Mouse (Mus musculus) intestine, embryonic 16.5 days (tissue): ENCODE results near the gene Hspd1. TPM values are rescaled to one million over a fixed set of nuclear protein-coding genes. Genes with fewer than 3 reads are reported as not detected.
"Not testable (repeated sequence)": the region's sequence is repeated elsewhere in the genome, so short reads cannot be mapped to it uniquely, and the experiment has no call there.

ENCODE experiments used
- ATAC-seq: fragments of 200-750 bp; cut with Nextera tagmentation; 2 replicates; pipeline ENCODE4 v1.8.0; 2017; ENCODE audit warnings: moderate TSS enrichment, moderate library complexity
- H3K27ac ChIP-seq: fragments of 300-500 bp; sonication (generic); 2 replicates; pipeline ENCODE4 v1.5.1; 2014; ENCODE audit warnings: mild to moderate bottlenecking, low read length
- H3K27me3 ChIP-seq: fragments of 300-500 bp; sonication (generic); replicated peaks from 2 replicates; pipeline ENCODE4 v1.6.1; 2014; ENCODE audit warnings: low read length, control low read depth, mixed read lengths; ENCODE audit not compliant: control insufficient read depth, insufficient read depth
- H3K36me3 ChIP-seq: fragments of 300-500 bp; sonication (generic); 2 replicates; pipeline ENCODE4 v1.6.1; 2014; ENCODE audit warnings: low read length, control low read depth; ENCODE audit not compliant: control insufficient read depth, insufficient read depth
- H3K4me1 ChIP-seq: fragments of 300-500 bp; sonication (generic); 2 replicates; pipeline ENCODE4 v1.6.1; 2014; ENCODE audit warnings: low read length, control low read depth, mixed read lengths; ENCODE audit not compliant: control insufficient read depth, insufficient read depth
- H3K4me2 ChIP-seq: fragments of 300-500 bp; sonication (generic); 2 replicates; pipeline ENCODE4 v1.6.1; 2014; ENCODE audit warnings: low read depth, low read length, control low read depth
- H3K4me3 ChIP-seq: fragments of 300-500 bp; sonication (generic); 2 replicates; pipeline ENCODE4 v1.5.1; 2014; ENCODE audit warnings: mild to moderate bottlenecking, low read length
- H3K9ac ChIP-seq: fragments of 300-500 bp; sonication (generic); 2 replicates; pipeline ENCODE4 v1.6.1; 2014; ENCODE audit warnings: low read depth, low read length
- H3K9me3 ChIP-seq: fragments of 300-500 bp; sonication (generic); 2 replicates; pipeline ENCODE4 v1.6.1; 2016; ENCODE audit warnings: low read length, control low read depth; ENCODE audit not compliant: control insufficient read depth
- WGBS: fragments of 180-500 bp; shearing (Covaris S2); extraction: QIAGEN DNeasy Blood & Tissue Kit; methylation state at CpG from one replicate; pipeline ENCODE4 v1.1.7; 2014; 5-methylcytosine and 5-hydroxymethylcytosine counted together
- polyA plus RNA-seq: library from polyadenylated mRNA; unstranded; fragments of >200 nt; fragmentation: Nextera tagmentation; extraction: Ambion mirVana; gene quantifications from 2 replicates; pipeline ENCODE4 v1.2.1, GENCODE M21; 2015

The Hspd1 gene
- polyA plus RNA-seq, 1 experiment from 2014 or later, result 748 TPM

- Histone ChIP-seq H3K9me3 (no peaks in the 10 kb centered on the region), H3K4me1 (no peaks in the 10 kb centered on the region), H3K4me2 (no peak overlapping the region), H3K27ac (no peak overlapping the region), H3K36me3 (peaks cover 13% of the 10 kb centered on the region), H3K27me3 (no peaks in the 10 kb centered on the region), H3K4me3 (no peak overlapping the region), H3K9ac (no peak overlapping the region)
- ATAC-seq, result peak; percentile 35; the same call in 1 of the 2 replicates
These were observed 11.7 kb downstream of the Hspd1 start for GRCm38 (mm10) chr1:55076395-55076743.

GRCm38 (mm10) chr1:55075652-55076394 lies 12.2 kb downstream of the Hspd1 start:
- WGBS, result 60% methylated on average over 5 of the region's 5 CpGs
- peak; percentile 25; the same call in 1 of the 2 replicates for ATAC-seq
- Histone ChIP-seq H3K4me2 (no peak overlapping the region), H3K36me3 (peaks cover 11% of the 10 kb centered on the region), H3K9me3 (no peaks in the 10 kb centered on the region), H3K9ac (no peak overlapping the region), H3K27ac (no peak overlapping the region), H3K4me3 (no peak overlapping the region), H3K27me3 (no peaks in the 10 kb centered on the region), H3K4me1 (no peaks in the 10 kb centered on the region)

- Histone ChIP-seq H3K36me3 (peaks cover 11% of the 10 kb centered on the region), H3K4me3 (no peak overlapping the region), H3K27me3 (no peaks in the 10 kb centered on the region), H3K9ac (no peak overlapping the region), H3K4me2 (no peak overlapping the region), H3K4me1 (no peaks in the 10 kb centered on the region), H3K9me3 (no peaks in the 10 kb centered on the region), H3K27ac (no peak overlapping the region)
- WGBS, result 46% methylated on average over 2 of the region's 2 CpGs
- no peak for ATAC-seq
These were observed 13.3 kb downstream of the Hspd1 start for GRCm38 (mm10) chr1:55074757-55075156.

GRCm38 (mm10) chr1:55072328-55072727 lies 15.7 kb downstream of the Hspd1 start:
- not testable (repeated sequence) for ATAC-seq, H3K4me3 ChIP-seq, H3K9ac ChIP-seq, H3K9me3 ChIP-seq, H3K27ac ChIP-seq, H3K4me2 ChIP-seq, H3K4me1 ChIP-seq, H3K36me3 ChIP-seq, H3K27me3 ChIP-seq

GRCm38 (mm10) chr1:55061772-55062171 lies 26.3 kb downstream of the Hspd1 start:
- Histone ChIP-seq H3K9me3 (no peaks in the 10 kb centered on the region), H3K9ac (no peak overlapping the region), H3K27me3 (no peaks in the 10 kb centered on the region), H3K36me3 (0 out of 2 replicates have a peak, but pooled peaks cover 4% of the 10 kb centered on the region), H3K4me1 (no peaks in the 10 kb centered on the region), H3K27ac (no peak overlapping the region), H3K4me2 (no peak overlapping the region), H3K4me3 (no peak overlapping the region)
- 86% methylated on average over 4 of the region's 4 CpGs for WGBS
- no peak for ATAC-seq

- ATAC-seq, result no peak
- Histone ChIP-seq H3K4me3 (no peak overlapping the region), H3K4me2 (no peak overlapping the region), H3K27me3 (no peaks in the 10 kb centered on the region), H3K27ac (no peak overlapping the region), H3K9ac (no peak overlapping the region), H3K9me3 (no peaks in the 10 kb centered on the region), H3K4me1 (no peaks in the 10 kb centered on the region), H3K36me3 (0 out of 2 replicates have a peak, but pooled peaks cover 4% of the 10 kb centered on the region)
- 90% methylated on average over 5 of the region's 5 CpGs for WGBS
These were observed 26.9 kb downstream of the Hspd1 start for GRCm38 (mm10) chr1:55061099-55061498.

GRCm38 (mm10) chr1:55058383-55058782 lies 29.7 kb downstream of the Hspd1 start:
- ATAC-seq, H3K4me3 ChIP-seq, H3K27ac ChIP-seq, H3K4me1 ChIP-seq, H3K9ac ChIP-seq, H3K27me3 ChIP-seq, H3K9me3 ChIP-seq, H3K36me3 ChIP-seq, H3K4me2 ChIP-seq: not testable (repeated sequence)
- 88% methylated on average over 2 of the region's 3 CpGs for WGBS

- no peak for ATAC-seq
- Histone ChIP-seq H3K9ac (no peak overlapping the region), H3K9me3 (no peaks in the 10 kb centered on the region), H3K27me3 (no peaks in the 10 kb centered on the region), H3K27ac (no peak overlapping the region), H3K4me3 (no peak overlapping the region), H3K36me3 (no peaks in the 10 kb centered on the region), H3K4me1 (peaks cover 10% of the 10 kb centered on the region; the same call in 1 of the 2 replicates), H3K4me2 (no peak overlapping the region)
- 83% methylated on average over 5 of the region's 5 CpGs for WGBS
These were observed 32.5 kb downstream of the Hspd1 start for GRCm38 (mm10) chr1:55055322-55056115.

- H3K4me2 ChIP-seq, result peak overlapping the region; percentile 60
- H3K36me3 ChIP-seq, result no peaks in the 10 kb centered on the region
- H3K9ac ChIP-seq, result peak overlapping the region; percentile 74; the same call in 1 of the 2 replicates
- peaks cover 10% of the 10 kb centered on the region; the same call in 1 of the 2 replicates for H3K4me1 ChIP-seq
- H3K9me3 ChIP-seq, result no peaks in the 10 kb centered on the region
- H3K27ac ChIP-seq, result no peak overlapping the region
- no peaks in the 10 kb centered on the region for H3K27me3 ChIP-seq
- ATAC-seq, result no peak
- 64% methylated on average over 4 of the region's 4 CpGs for WGBS
- H3K4me3 ChIP-seq, result peak overlapping the region; percentile 78
These were observed 34.4 kb downstream of the Hspd1 start for GRCm38 (mm10) chr1:55053596-55053995.
